Mouse (Mus musculus) embryonic fibroblast, embryonic 13.5 days (primary cell): ENCODE data around the gene Clpx.

Experiments
- CTCF ChIP-seq: IDR thresholded peaks from 2 replicates; pipeline ENCODE4 v1.5.1; 2011; ENCODE audit warnings: mild to moderate bottlenecking, control low read depth, low read length, moderate library complexity, borderline replicate concordance; ENCODE audit not compliant: insufficient read depth
- POLR2A ChIP-seq: IDR thresholded peaks from 2 replicates; pipeline ENCODE4 v1.6.1; 2011; ENCODE audit warnings: low read depth, mild to moderate bottlenecking, control low read depth, low read length, moderate library complexity

GRCm38 (mm10) chr9:65262641-65263120 is 31.4 kb upstream of the Clpx start:
- no peak for TF ChIP-seq POLR2A
- TF ChIP-seq CTCF: no peak
